Mouse (Mus musculus): Measurements from ENCODE around the gene Slc41a3. TPM values are rescaled to one million over a fixed set of nuclear protein-coding genes. Genes with fewer than 3 reads are reported as not detected.
"Not testable (repeated sequence)": the region's sequence is repeated elsewhere in the genome, so short reads cannot be mapped to it uniquely, and the experiment has no call there.

The Slc41a3 gene
- total and polyA plus RNA-seq, 3 experiments: 0.10 to 0.59 (median 0.15) TPM

DNA sequence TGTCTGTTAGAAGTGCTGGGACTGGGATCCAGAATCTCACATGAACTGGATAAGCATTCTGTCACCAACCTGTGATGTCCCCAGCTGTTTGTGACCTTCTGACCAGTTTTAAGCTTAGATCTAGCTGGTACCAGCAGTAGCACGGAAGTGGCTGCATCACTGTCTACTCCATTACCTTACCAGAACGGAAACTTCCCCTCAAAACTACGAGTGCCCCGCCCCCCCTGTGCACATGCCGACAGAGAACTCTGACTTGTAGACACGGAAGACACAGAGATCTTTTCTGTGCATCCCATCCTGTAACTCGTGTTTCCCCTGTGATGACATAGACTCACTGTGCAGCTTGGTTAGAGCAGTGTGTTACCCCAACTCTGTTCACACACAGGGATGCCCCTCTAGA lies 25.9 kb downstream of the Slc41a3 start:
- Histone ChIP-seq H3K27me3 (replicated peaks) (peaks cover 9% of the 10 kb centered on the region), H3K9me3 (replicated peaks; ENCODE audit: low read length) (no peaks in the 10 kb centered on the region), H3K36me3 (replicated peaks in 1 of 2; ENCODE audit: control insufficient read depth in 1 of 2, insufficient read depth in 1 of 2, low read length in 1 of 2) (no peaks in the 10 kb centered on the region), H3K79me2 (replicated peaks; ENCODE audit: control insufficient read depth, extremely low read depth, insufficient read depth, poor library complexity, severe bottlenecking) (no peaks in the 10 kb centered on the region), H3K9ac (ENCODE audit: insufficient read depth, low read depth) (no peak overlapping the region), H3K4me3 (replicated peaks in 1 of 3; ENCODE audit: low read depth in 2 of 3, low read length in 2 of 3, poor library complexity in 1 of 3) (no peak overlapping the region), H3K4me1 (ENCODE audit: control insufficient read depth in 1 of 2, insufficient read depth in 2 of 2) (peaks cover 9 to 10% of the 10 kb centered on the region in 2 experiments; a peak in 3 of 4 replicates), H3K27ac (ENCODE audit: insufficient read depth, low read depth) (no peak overlapping the region), H3K4me2 (ENCODE audit: insufficient read depth, low read depth, poor library complexity, severe bottlenecking) (no peak overlapping the region)
- TF ChIP-seq POLR2A (IDR thresholded peaks at IDR 0.05; ENCODE audit: low read depth, low read length) (no peak), ELF1 (IDR thresholded peaks at IDR 0.05; ENCODE audit: low read depth, low read length) (no peak), CHD1 (IDR thresholded peaks at IDR 0.05; ENCODE audit: low read depth, low read length) (no peak), MEF2A (IDR thresholded peaks at IDR 0.05; ENCODE audit: borderline replicate concordance, low read depth, low read length) (no peak), ZC3H11A (IDR thresholded peaks at IDR 0.05; ENCODE audit: low read depth, low read length) (no peak), SIN3A (IDR thresholded peaks at IDR 0.05; ENCODE audit: low read length) (no peak), MXI1 (IDR thresholded peaks at IDR 0.05; ENCODE audit: low read depth, low read length) (no peak)
- in situ Hi-C loops (cut with MboI; ENCODE audit: low pct_ligation_motif_present, low pct_unique_long_range_greater_than_20kb, low sequenced_read_pairs) (no loop called here), dilution Hi-C loops (cut with MboI; ENCODE audit: extremely low pct_ligation_motif_present, extremely low pct_unique_long_range_greater_than_20kb, low sequenced_read_pairs) (no loop called here)
- DNase-seq (ENCODE audit: extremely low read depth): no peak

DNA sequence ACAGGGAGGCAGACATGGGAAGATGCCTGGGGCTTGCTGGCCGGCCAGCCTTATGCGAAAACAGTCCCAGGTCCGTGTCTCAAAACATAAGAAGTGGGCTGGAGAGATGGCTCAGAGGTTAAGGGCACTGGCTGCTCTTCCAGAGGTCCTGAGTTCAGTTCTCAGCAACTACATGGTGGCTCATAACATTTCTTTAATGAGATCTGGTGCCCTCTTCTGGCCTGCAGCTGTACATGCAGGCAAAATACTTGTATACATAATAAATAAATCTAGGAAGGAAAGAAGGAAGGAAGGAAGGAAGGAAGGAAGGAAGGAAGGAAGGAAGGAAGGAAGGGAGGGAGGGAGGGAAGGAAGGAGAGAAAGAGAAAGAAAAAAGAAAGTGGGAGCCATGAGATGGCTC lies 28.0 kb downstream of the Slc41a3 start:
- TF ChIP-seq CTCF (conservative IDR thresholded peaks at IDR 0.05 in 1 of 2, IDR thresholded peaks at IDR 0.05 in 1 of 2; ENCODE audit: low read depth in 2 of 2, low read length in 2 of 2): peak; percentile 7 to 41; a peak in 2 of 4 replicates
- H3K27ac ChIP-seq (ENCODE audit: insufficient read depth, low read depth); H3K9me3 ChIP-seq (replicated peaks; ENCODE audit: low read length); dilution Hi-C loops (cut with MboI; ENCODE audit: extremely low pct_ligation_motif_present, extremely low pct_unique_long_range_greater_than_20kb, low sequenced_read_pairs); H3K27me3 ChIP-seq (replicated peaks); in situ Hi-C loops (cut with MboI; ENCODE audit: low pct_ligation_motif_present, low pct_unique_long_range_greater_than_20kb, low sequenced_read_pairs); H3K9ac ChIP-seq (ENCODE audit: insufficient read depth, low read depth); H3K79me2 ChIP-seq (replicated peaks; ENCODE audit: control insufficient read depth, extremely low read depth, insufficient read depth, poor library complexity, severe bottlenecking); DNase-seq (ENCODE audit: extremely low read depth); H3K36me3 ChIP-seq (replicated peaks in 1 of 2; ENCODE audit: control insufficient read depth in 1 of 2, insufficient read depth in 1 of 2, low read length in 1 of 2); H3K4me2 ChIP-seq (ENCODE audit: insufficient read depth, low read depth, poor library complexity, severe bottlenecking); H3K4me3 ChIP-seq (replicated peaks in 1 of 3; ENCODE audit: low read depth in 2 of 3, low read length in 2 of 3, poor library complexity in 1 of 3): not testable (repeated sequence)
- H3K4me1 ChIP-seq (ENCODE audit: control insufficient read depth in 1 of 2, insufficient read depth in 2 of 2): peaks cover 16 to 17% of the 10 kb centered on the region in 2 experiments

DNA sequence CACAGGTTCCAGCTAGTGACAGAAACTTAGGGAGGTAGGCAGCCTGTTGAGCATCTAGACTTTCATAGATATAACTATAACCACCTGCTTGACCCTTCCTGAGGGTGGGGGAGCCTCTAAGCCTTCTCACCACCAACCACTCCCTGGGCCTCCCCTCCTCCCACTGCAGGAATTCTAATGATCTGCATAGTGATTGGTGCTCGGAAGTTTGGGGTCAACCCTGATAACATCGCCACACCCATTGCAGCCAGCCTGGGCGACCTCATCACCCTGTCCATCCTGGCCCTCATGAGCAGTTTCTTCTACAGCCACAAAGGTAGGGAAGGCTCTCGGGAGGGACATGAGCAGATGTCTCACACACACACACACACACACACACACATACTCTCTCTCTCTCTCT lies 30.6 kb downstream of the Slc41a3 start:
- TF ChIP-seq SMC3 (IDR thresholded peaks at IDR 0.05; ENCODE audit: low read depth, low read length): no peak
- no peak for TF ChIP-seq USF1 (IDR thresholded peaks at IDR 0.05; ENCODE audit: low read depth, low read length)
- TF ChIP-seq RAD21 (IDR thresholded peaks at IDR 0.05; ENCODE audit: low read depth, low read length): no peak
- no peak for TF ChIP-seq NRF1 (IDR thresholded peaks at IDR 0.05; ENCODE audit: low read depth, low read length)
- no peak for TF ChIP-seq JUND (conservative IDR thresholded peaks at IDR 0.05; ENCODE audit: low read depth, low read length)
- no peak for TF ChIP-seq TBP (conservative IDR thresholded peaks at IDR 0.05; ENCODE audit: low read depth, low read length)
- no peak for TF ChIP-seq POLR2A (IDR thresholded peaks at IDR 0.05; ENCODE audit: low read depth, low read length)
- no peak for TF ChIP-seq HCFC1 (IDR thresholded peaks at IDR 0.05; ENCODE audit: low read depth, low read length)
- TF ChIP-seq UBTF (IDR thresholded peaks at IDR 0.05; ENCODE audit: low read depth, low read length): no peak
- TF ChIP-seq USF2 (conservative IDR thresholded peaks at IDR 0.05; ENCODE audit: low read depth, low read length): no peak
- in situ Hi-C loops (cut with MboI; ENCODE audit: low pct_ligation_motif_present, low pct_unique_long_range_greater_than_20kb, low sequenced_read_pairs) (no loop called here), dilution Hi-C loops (cut with MboI; ENCODE audit: extremely low pct_ligation_motif_present, extremely low pct_unique_long_range_greater_than_20kb, low sequenced_read_pairs) (no loop called here)
- H3K9me3 ChIP-seq (replicated peaks; ENCODE audit: low read length): peaks cover 3% of the 10 kb centered on the region
- no peaks in the 10 kb centered on the region for H3K79me2 ChIP-seq (replicated peaks; ENCODE audit: control insufficient read depth, extremely low read depth, insufficient read depth, poor library complexity, severe bottlenecking)
- no peaks in the 10 kb centered on the region for H3K36me3 ChIP-seq (replicated peaks in 1 of 2; ENCODE audit: control insufficient read depth in 1 of 2, insufficient read depth in 1 of 2, low read length in 1 of 2)
- H3K4me2 ChIP-seq (ENCODE audit: insufficient read depth, low read depth, poor library complexity, severe bottlenecking): no peak overlapping the region
- no peak for DNase-seq (ENCODE audit: extremely low read depth)
- no peak overlapping the region for H3K9ac ChIP-seq (ENCODE audit: insufficient read depth, low read depth)
- peaks cover 12 to 17% of the 10 kb centered on the region in 2 experiments for H3K4me1 ChIP-seq (ENCODE audit: control insufficient read depth in 1 of 2, insufficient read depth in 2 of 2)
- H3K27me3 ChIP-seq (replicated peaks): no peaks in the 10 kb centered on the region
- H3K4me3 ChIP-seq (replicated peaks in 1 of 3; ENCODE audit: low read depth in 2 of 3, low read length in 2 of 3, poor library complexity in 1 of 3): no peak overlapping the region
- no peak overlapping the region for H3K27ac ChIP-seq (ENCODE audit: insufficient read depth, low read depth)

All from CH12.LX (cell line).